Mouse (Mus musculus) G1E (cell line): Measurements from ENCODE around the gene Iba57.

ENCODE experiments used
- CTCF ChIP-seq: IDR thresholded peaks from 2 replicates; pipeline ENCODE4 v1.5.1; 2012; ENCODE audit warnings: low read depth, low read length, inconsistent platforms, mixed read lengths
- GATA1 ChIP-seq: IDR thresholded peaks from 2 replicates; pipeline ENCODE4 v1.6.1; 2012; ENCODE audit warnings: borderline replicate concordance, low read length, inconsistent platforms, mixed read lengths
- POLR2AphosphoS5 ChIP-seq: IDR thresholded peaks from 2 replicates; pipeline ENCODE4 v1.6.1; 2012; ENCODE audit warnings: low read depth, low read length, inconsistent platforms; ENCODE audit not compliant: insufficient replicate concordance
- TAL1 ChIP-seq: conservative IDR thresholded peaks from 2 replicates; pipeline ENCODE4 v1.6.1; 2012; ENCODE audit warnings: low read depth, low read length, inconsistent platforms, mixed read lengths

GRCm38 (mm10) chr11:59182864-59183331 is 19.4 kb upstream of the Iba57 start, which contains the start of gene Gjc2:
- TF ChIP-seq GATA1 (no peak), CTCF (no peak), TAL1 (no peak), POLR2AphosphoS5 (no peak)
